Comparison of ENCODE assay signal across 8 mouse cellular contexts in the genomic region with DNA sequence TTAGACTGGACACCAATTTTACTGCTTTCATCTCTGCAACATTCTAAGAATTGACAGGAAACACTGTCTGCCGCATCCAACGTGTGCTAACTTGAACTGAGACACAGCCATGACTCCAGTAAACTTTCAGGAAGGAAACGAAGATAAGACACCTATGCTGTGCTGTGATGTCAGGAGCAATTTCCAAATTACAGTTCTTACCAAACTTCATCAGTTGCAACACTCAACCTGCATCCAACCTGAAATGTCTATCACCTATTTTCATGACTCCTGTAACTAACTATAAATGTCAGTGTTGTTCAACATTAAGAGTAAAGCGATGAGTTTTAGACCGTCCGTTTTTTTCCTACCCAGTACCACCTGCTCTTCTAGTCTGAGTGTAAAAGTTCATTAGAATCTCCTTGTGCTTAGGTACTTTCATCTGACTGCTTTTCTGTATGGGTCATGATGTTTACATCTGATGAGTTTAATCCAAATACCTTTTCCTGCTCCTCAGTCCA. TPM values are rescaled to one million over a fixed set of nuclear protein-coding genes. Genes with fewer than 3 reads are reported as not detected.
DNase-seq lines count a peak whose midpoint lies in the region; ATAC-seq and TF ChIP-seq lines count a peak whose summit lies in the region.

No protein-coding gene starts in this region.

- H3K4me3 ChIP-seq in lung, adult 2 months (replicated peaks; ENCODE audit: extremely low read depth, low read depth, low read length), result peak overlapping the region; percentile 100
- H3K4me3 ChIP-seq in embryonic facial prominence, embryonic 15.5 days (replicated peaks), result peak overlapping the region; percentile 80
- peak overlapping the region; percentile 94 for H3K4me3 ChIP-seq in limb, embryonic 13.5 days
- H3K4me3 ChIP-seq in stomach, embryonic 14.5 days (ENCODE audit: low read depth, low read length), result peak overlapping the region; percentile 72

- no peak for TF ChIP-seq POLR2A in lung, adult 2 months (IDR thresholded peaks at IDR 0.05; ENCODE audit: borderline replicate concordance, extremely low read depth, low read depth, low read length)

- peaks cover 8% of the 10 kb centered on the region for H3K4me1 ChIP-seq in lung, adult 2 months (ENCODE audit: control insufficient read depth, insufficient read depth, low read length)
- H3K4me1 ChIP-seq in embryonic facial prominence, embryonic 15.5 days, result peaks cover 16% of the 10 kb centered on the region
- peaks cover 16% of the 10 kb centered on the region for H3K4me1 ChIP-seq in limb, embryonic 13.5 days
- no peaks in the 10 kb centered on the region; the same call in 1 of the 2 replicates for H3K4me1 ChIP-seq in stomach, embryonic 14.5 days (ENCODE audit: control insufficient read depth, insufficient read depth, low read length)

- no peaks in the 10 kb centered on the region for H3K36me3 ChIP-seq in embryonic facial prominence, embryonic 15.5 days
- no peaks in the 10 kb centered on the region for H3K36me3 ChIP-seq in limb, embryonic 13.5 days
- no peaks in the 10 kb centered on the region for H3K36me3 ChIP-seq in stomach, embryonic 14.5 days (ENCODE audit: control insufficient read depth, insufficient read depth, low read length)

- 43% methylated on average over 6 of the region's 6 CpGs for WGBS in lung, adult 2 months
- 56% methylated on average over 6 of the region's 6 CpGs for WGBS in embryonic facial prominence, embryonic 15.5 days
- 62% methylated on average over 6 of the region's 6 CpGs for WGBS in limb, embryonic 13.5 days
- 55% methylated on average over 6 of the region's 6 CpGs for WGBS in stomach, embryonic 14.5 days

- H3K9me3 ChIP-seq in embryonic facial prominence, embryonic 15.5 days (replicated peaks), result no peaks in the 10 kb centered on the region
- H3K9me3 ChIP-seq in limb, embryonic 13.5 days, result no peaks in the 10 kb centered on the region
- H3K9me3 ChIP-seq in stomach, embryonic 14.5 days (ENCODE audit: control insufficient read depth, low read depth, low read length), result no peaks in the 10 kb centered on the region

- H3K9ac ChIP-seq in embryonic facial prominence, embryonic 15.5 days, result peak overlapping the region; percentile 62; the same call in 1 of the 2 replicates
- peak overlapping the region; percentile 89 for H3K9ac ChIP-seq in limb, embryonic 13.5 days
- no peak overlapping the region for H3K9ac ChIP-seq in stomach, embryonic 14.5 days (replicated peaks; ENCODE audit: low read depth, low read length)

- peak overlapping the region; percentile 89 for H3K4me2 ChIP-seq in embryonic facial prominence, embryonic 15.5 days (replicated peaks)
- peak overlapping the region; percentile 81 for H3K4me2 ChIP-seq in limb, embryonic 13.5 days (replicated peaks)
- H3K4me2 ChIP-seq in stomach, embryonic 14.5 days (replicated peaks; ENCODE audit: low read depth, low read length), result peak overlapping the region; percentile 73

- no peak for DNase-seq in lung, adult 2 months
- DNase-seq in lung, postnatal 36 days, result no peak
- DNase-seq in embryo, embryonic 9.5 days (ENCODE audit: extremely low spot score), result no peak
- DNase-seq in kidney, adult 18-20 months, result no peak

- no peaks in the 10 kb centered on the region for H3K27me3 ChIP-seq in embryonic facial prominence, embryonic 15.5 days
- no peaks in the 10 kb centered on the region for H3K27me3 ChIP-seq in limb, embryonic 13.5 days
- H3K27me3 ChIP-seq in stomach, embryonic 14.5 days (ENCODE audit: control insufficient read depth, insufficient read depth, low read length), result no peaks in the 10 kb centered on the region

- no peak for ATAC-seq in embryonic facial prominence, embryonic 15.5 days (ENCODE audit: insufficient number of reproducible peaks, low FRiP score, low TSS enrichment, low read depth)
- no peak for ATAC-seq in limb, embryonic 13.5 days (ENCODE audit: low FRiP score, low read depth)
- ATAC-seq in stomach, embryonic 14.5 days (ENCODE audit: insufficient number of reproducible peaks, insufficient read depth, low FRiP score, low read depth), result no peak
- no peak for ATAC-seq in erythroid progenitor cell, adult 5-6 weeks (replicated peaks; ENCODE audit: low FRiP score, poor library complexity, severe bottlenecking)

- peak overlapping the region; percentile 92; the same call in 1 of the 2 replicates for H3K27ac ChIP-seq in embryonic facial prominence, embryonic 15.5 days (replicated peaks)
- peak overlapping the region; percentile 90 for H3K27ac ChIP-seq in limb, embryonic 13.5 days
- H3K27ac ChIP-seq in stomach, embryonic 14.5 days (ENCODE audit: low read length), result no peak overlapping the region

- TF ChIP-seq CTCF in lung, adult 2 months (IDR thresholded peaks at IDR 0.05; ENCODE audit: insufficient read depth, low read length), result no peak

RNA-seq across cellular contexts. Expression of gene Nup43, which starts 3.2 kb away (rescaled TPM):
- polyA plus RNA-seq in lung, adult 2 months (2012; rRNA removed), result 3.0 and 4.3 TPM in 2 replicates
- polyA plus RNA-seq in embryonic facial prominence, embryonic 15.5 days (2015; fragmentation: Nextera tagmentation; extraction: Ambion mirVana), result 38.2 and 38.3 TPM in 2 replicates
- 61.0 and 67.0 TPM in 2 replicates for polyA plus RNA-seq in limb, embryonic 13.5 days (2015; fragmentation: Nextera tagmentation; extraction: Ambion mirVana)
- polyA plus RNA-seq in stomach, embryonic 14.5 days (2014; fragmentation: Nextera tagmentation; extraction: Ambion mirVana), result 46.7 and 53.3 TPM in 2 replicates
- 12.6 and 20.5 TPM in 2 replicates for total RNA-seq in erythroid progenitor cell, adult 5-6 weeks (2015; ENCODE audit: low replicate concordance)
- total RNA-seq in erythroid progenitor cell, adult 5-6 weeks (2017; ENCODE audit: low replicate concordance), result 7.9 and 10.9 TPM in 2 replicates

RNA-seq across cellular contexts. Expression of gene Pcmt1, which starts 16.9 kb away (rescaled TPM):
- polyA plus RNA-seq in lung, adult 2 months (2012; rRNA removed), result 19.4 and 25.2 TPM in 2 replicates
- polyA plus RNA-seq in embryonic facial prominence, embryonic 15.5 days (2015; fragmentation: Nextera tagmentation; extraction: Ambion mirVana), result 124 and 128 TPM in 2 replicates
- 125 and 132 TPM in 2 replicates for polyA plus RNA-seq in limb, embryonic 13.5 days (2015; fragmentation: Nextera tagmentation; extraction: Ambion mirVana)
- polyA plus RNA-seq in stomach, embryonic 14.5 days (2014; fragmentation: Nextera tagmentation; extraction: Ambion mirVana), result 103 and 114 TPM in 2 replicates
- 136 and 147 TPM in 2 replicates for total RNA-seq in erythroid progenitor cell, adult 5-6 weeks (2015; ENCODE audit: low replicate concordance)
- total RNA-seq in erythroid progenitor cell, adult 5-6 weeks (2017; ENCODE audit: low replicate concordance), result 116 and 188 TPM in 2 replicates

RNA-seq across cellular contexts. Expression of gene Lats1, which starts 16.9 kb away (rescaled TPM):
- polyA plus RNA-seq in lung, adult 2 months (2012; rRNA removed), result 10.5 and 13.1 TPM in 2 replicates
- polyA plus RNA-seq in embryonic facial prominence, embryonic 15.5 days (2015; fragmentation: Nextera tagmentation; extraction: Ambion mirVana), result 8.7 and 9.0 TPM in 2 replicates
- polyA plus RNA-seq in limb, embryonic 13.5 days (2015; fragmentation: Nextera tagmentation; extraction: Ambion mirVana), result 7.3 and 7.6 TPM in 2 replicates
- polyA plus RNA-seq in stomach, embryonic 14.5 days (2014; fragmentation: Nextera tagmentation; extraction: Ambion mirVana), result 16.8 and 19.5 TPM in 2 replicates
- 14.4 and 18.0 TPM in 2 replicates for total RNA-seq in erythroid progenitor cell, adult 5-6 weeks (2015; ENCODE audit: low replicate concordance)
- 10.4 and 12.2 TPM in 2 replicates for total RNA-seq in erythroid progenitor cell, adult 5-6 weeks (2017; ENCODE audit: low replicate concordance)
